Mouse (Mus musculus): Measurements from ENCODE around the gene Gpr3. TPM values are rescaled to one million over a fixed set of nuclear protein-coding genes. Genes with fewer than 3 reads are reported as not detected.

Gpr3 gene
- polyA plus RNA-seq, 1 experiment from 2014 or later, result 0.37 TPM

GRCm38 (mm10) chr4:133176761-133177403 lies 35.5 kb downstream of the Gpr3 start:
- Histone ChIP-seq H3K4me1 (ENCODE audit: control insufficient read depth, insufficient read depth, low read length) (peaks cover 38% of the 10 kb centered on the region), H3K4me2 (peak overlapping the region; percentile 29), H3K4me3 (ENCODE audit: low read depth, low read length) (no peak overlapping the region), H3K27ac (ENCODE audit: low read depth, low read length) (peak overlapping the region; percentile 77), H3K27me3 (ENCODE audit: control insufficient read depth, insufficient read depth, low read length) (no peaks in the 10 kb centered on the region), H3K36me3 (ENCODE audit: control insufficient read depth, insufficient read depth, low read length) (peaks cover 7% of the 10 kb centered on the region; the same call in 1 of the 2 replicates), H3K9me3 (replicated peaks; ENCODE audit: control insufficient read depth, low read length) (no peaks in the 10 kb centered on the region), H3K9ac (ENCODE audit: low read depth, low read length) (peak overlapping the region; percentile 60)
- 76% methylated on average over 18 of the region's 18 CpGs for WGBS (ENCODE audit: insufficient replicate concordance)
- no peak for ATAC-seq (replicated peaks; ENCODE audit: insufficient number of reproducible peaks, low FRiP score, low TSS enrichment)

DNA sequence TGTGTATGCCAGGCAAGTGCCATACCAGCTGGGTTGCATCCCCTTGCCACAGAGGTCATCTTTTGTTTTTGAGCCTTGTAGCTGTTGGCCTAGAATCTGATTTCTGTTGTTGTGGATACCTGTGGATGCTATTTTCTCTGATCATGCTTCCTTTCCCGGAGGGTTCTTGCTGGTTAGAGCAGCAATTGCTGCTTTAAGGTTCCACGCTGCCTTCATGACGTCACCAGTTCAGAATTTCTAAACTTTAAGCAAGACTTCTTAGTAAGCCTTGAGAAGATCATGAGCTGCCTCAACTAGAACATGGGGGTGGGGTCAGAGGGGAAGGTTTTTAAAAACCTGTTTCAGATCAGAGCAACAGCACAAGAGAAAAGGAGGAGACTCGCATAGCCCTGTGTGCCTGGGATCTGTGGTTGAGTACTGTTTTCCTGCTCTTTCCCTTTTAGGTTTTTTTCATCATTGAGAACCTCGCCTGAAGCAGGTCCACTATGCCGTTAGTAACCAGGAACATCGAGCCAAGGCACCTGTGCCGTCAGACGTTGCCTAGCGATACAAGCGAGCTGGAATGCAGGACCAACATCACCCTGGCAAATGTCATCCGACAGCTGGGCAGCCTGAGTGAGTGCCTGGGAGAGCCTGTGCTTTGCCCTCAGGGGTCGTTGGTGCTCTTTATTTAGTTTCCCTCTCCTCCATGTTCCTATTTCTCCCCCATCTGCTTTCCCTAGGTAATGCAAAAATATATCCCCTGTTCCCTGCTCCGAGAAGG lies 36.2 kb downstream of the Gpr3 start:
- Histone ChIP-seq H3K4me1 (ENCODE audit: control insufficient read depth, insufficient read depth, low read length) (peaks cover 40% of the 10 kb centered on the region), H3K9me3 (replicated peaks; ENCODE audit: control insufficient read depth, low read length) (no peaks in the 10 kb centered on the region), H3K9ac (ENCODE audit: low read depth, low read length) (peak overlapping the region; percentile 60), H3K36me3 (ENCODE audit: control insufficient read depth, insufficient read depth, low read length) (peaks cover 7% of the 10 kb centered on the region; the same call in 1 of the 2 replicates), H3K27ac (ENCODE audit: low read depth, low read length) (peak overlapping the region; percentile 77), H3K4me3 (ENCODE audit: low read depth, low read length) (no peak overlapping the region), H3K27me3 (ENCODE audit: control insufficient read depth, insufficient read depth, low read length) (no peaks in the 10 kb centered on the region), H3K4me2 (peak overlapping the region; percentile 29)
- WGBS (ENCODE audit: insufficient replicate concordance), result 42% methylated on average over 14 of the region's 14 CpGs
- no peak for ATAC-seq (replicated peaks; ENCODE audit: insufficient number of reproducible peaks, low FRiP score, low TSS enrichment)

- 75% methylated on average over 7 of the region's 7 CpGs for WGBS (ENCODE audit: insufficient replicate concordance)
- ATAC-seq (replicated peaks; ENCODE audit: insufficient number of reproducible peaks, low FRiP score, low TSS enrichment), result no peak
- no peak overlapping the region for H3K4me2 ChIP-seq
- H3K4me3 ChIP-seq (ENCODE audit: low read depth, low read length), result no peak overlapping the region
- no peak overlapping the region for H3K9ac ChIP-seq (ENCODE audit: low read depth, low read length)
- peaks cover 42% of the 10 kb centered on the region for H3K4me1 ChIP-seq (ENCODE audit: control insufficient read depth, insufficient read depth, low read length)
- no peaks in the 10 kb centered on the region for H3K9me3 ChIP-seq (replicated peaks; ENCODE audit: control insufficient read depth, low read length)
- peaks cover 7% of the 10 kb centered on the region; the same call in 1 of the 2 replicates for H3K36me3 ChIP-seq (ENCODE audit: control insufficient read depth, insufficient read depth, low read length)
- no peaks in the 10 kb centered on the region for H3K27me3 ChIP-seq (ENCODE audit: control insufficient read depth, insufficient read depth, low read length)
- H3K27ac ChIP-seq (ENCODE audit: low read depth, low read length), result no peak overlapping the region
Measured at GRCm38 (mm10) chr4:133175274-133175673, 37.1 kb downstream of the Gpr3 start.

DNA sequence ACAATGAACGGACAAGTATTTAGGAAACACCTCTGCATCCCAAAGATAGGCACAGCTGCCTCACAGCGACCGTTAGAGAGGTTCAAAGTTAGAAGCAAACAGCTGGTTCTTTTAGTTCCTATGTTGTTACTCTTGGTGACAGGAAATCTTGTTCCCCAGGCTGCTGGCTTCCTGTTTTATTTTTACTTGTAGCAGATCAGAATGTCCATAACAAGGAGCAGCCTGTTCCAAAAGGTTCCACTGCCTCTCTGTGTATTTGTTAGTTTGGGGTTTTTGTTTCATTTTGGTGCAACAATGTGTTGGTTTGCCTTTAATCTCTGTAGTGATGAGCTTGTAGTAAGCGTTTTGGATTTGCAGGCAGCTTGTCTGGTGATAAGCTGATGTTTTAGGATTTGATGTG lies 38.0 kb downstream of the Gpr3 start:
- 31% methylated on average over 4 of the region's 4 CpGs for WGBS (ENCODE audit: insufficient replicate concordance)
- Histone ChIP-seq H3K4me2 (peak overlapping the region; percentile 6; the same call in 1 of the 2 replicates), H3K36me3 (ENCODE audit: control insufficient read depth, insufficient read depth, low read length) (peaks cover 7% of the 10 kb centered on the region; the same call in 1 of the 2 replicates), H3K27ac (ENCODE audit: low read depth, low read length) (peak overlapping the region; percentile 62), H3K4me3 (ENCODE audit: low read depth, low read length) (no peak overlapping the region), H3K27me3 (ENCODE audit: control insufficient read depth, insufficient read depth, low read length) (no peaks in the 10 kb centered on the region), H3K4me1 (ENCODE audit: control insufficient read depth, insufficient read depth, low read length) (peaks cover 51% of the 10 kb centered on the region), H3K9ac (ENCODE audit: low read depth, low read length) (0 out of 2 replicates have a peak overlapping the region, but pooled peaks have one; percentile 52), H3K9me3 (replicated peaks; ENCODE audit: control insufficient read depth, low read length) (no peaks in the 10 kb centered on the region)
- no peak for ATAC-seq (replicated peaks; ENCODE audit: insufficient number of reproducible peaks, low FRiP score, low TSS enrichment)

- Histone ChIP-seq H3K27ac (ENCODE audit: low read depth, low read length) (no peak overlapping the region), H3K4me3 (ENCODE audit: low read depth, low read length) (no peak overlapping the region), H3K9ac (ENCODE audit: low read depth, low read length) (no peak overlapping the region), H3K4me1 (ENCODE audit: control insufficient read depth, insufficient read depth, low read length) (peaks cover 51% of the 10 kb centered on the region), H3K36me3 (ENCODE audit: control insufficient read depth, insufficient read depth, low read length) (peaks cover 5% of the 10 kb centered on the region; the same call in 1 of the 2 replicates), H3K4me2 (no peak overlapping the region), H3K27me3 (ENCODE audit: control insufficient read depth, insufficient read depth, low read length) (no peaks in the 10 kb centered on the region), H3K9me3 (replicated peaks; ENCODE audit: control insufficient read depth, low read length) (no peaks in the 10 kb centered on the region)
- no peak for ATAC-seq (replicated peaks; ENCODE audit: insufficient number of reproducible peaks, low FRiP score, low TSS enrichment)
- WGBS (ENCODE audit: insufficient replicate concordance), result 91% methylated on average over 4 of the region's 4 CpGs
Measured at GRCm38 (mm10) chr4:133172451-133172850, 39.9 kb downstream of the Gpr3 start.

DNA sequence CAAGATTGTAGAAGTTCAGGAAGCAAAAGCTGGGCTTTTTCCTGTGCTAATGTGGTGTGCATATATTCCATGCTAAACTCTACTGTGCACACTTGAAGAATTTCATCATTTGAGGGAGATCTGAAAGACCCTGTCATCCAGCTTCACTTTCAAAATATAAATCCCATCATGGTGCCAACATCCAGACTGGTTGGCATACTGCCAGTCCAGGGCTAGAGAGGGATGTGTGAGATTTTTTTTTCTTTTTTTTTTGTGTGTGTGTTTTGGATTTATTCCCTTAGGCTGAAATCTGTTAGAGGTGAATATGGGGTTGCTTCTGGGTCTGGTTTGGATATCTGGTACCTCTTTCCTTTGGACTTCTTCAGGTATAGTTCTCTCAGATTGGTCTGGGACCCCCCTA lies 41.7 kb downstream of the Gpr3 start:
- Histone ChIP-seq H3K4me1 (ENCODE audit: control insufficient read depth, insufficient read depth, low read length) (peaks cover 45% of the 10 kb centered on the region), H3K36me3 (ENCODE audit: control insufficient read depth, insufficient read depth, low read length) (no peaks in the 10 kb centered on the region), H3K9ac (ENCODE audit: low read depth, low read length) (no peak overlapping the region), H3K27me3 (ENCODE audit: control insufficient read depth, insufficient read depth, low read length) (no peaks in the 10 kb centered on the region), H3K27ac (ENCODE audit: low read depth, low read length) (no peak overlapping the region), H3K9me3 (replicated peaks; ENCODE audit: control insufficient read depth, low read length) (no peaks in the 10 kb centered on the region), H3K4me2 (no peak overlapping the region), H3K4me3 (ENCODE audit: low read depth, low read length) (no peak overlapping the region)
- no peak for ATAC-seq (replicated peaks; ENCODE audit: insufficient number of reproducible peaks, low FRiP score, low TSS enrichment)

DNA sequence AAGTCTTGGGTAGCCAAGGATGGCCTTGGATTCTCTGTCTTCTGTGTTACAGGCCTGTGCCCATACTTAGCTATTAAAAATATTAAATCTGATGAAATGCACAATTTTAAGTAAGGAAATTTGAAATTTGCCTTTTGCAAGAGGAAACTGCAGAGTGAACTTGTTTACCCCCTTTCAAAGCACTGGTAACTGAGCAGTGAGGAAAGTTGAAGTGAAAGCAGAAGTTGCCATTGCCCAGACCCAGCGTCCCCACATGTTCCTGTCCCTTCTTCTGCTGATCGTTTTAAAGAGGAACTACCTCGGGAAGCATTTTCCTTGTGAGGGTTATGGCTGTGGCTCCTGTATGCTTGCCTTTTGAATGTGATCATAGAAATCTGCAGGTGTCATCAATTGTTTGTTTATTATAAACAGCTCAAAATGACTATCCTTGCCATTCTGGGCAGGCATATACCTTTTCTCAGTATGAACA lies 42.2 kb downstream of the Gpr3 start:
- H3K9me3 ChIP-seq (replicated peaks; ENCODE audit: control insufficient read depth, low read length), result no peaks in the 10 kb centered on the region
- no peak for ATAC-seq (replicated peaks; ENCODE audit: insufficient number of reproducible peaks, low FRiP score, low TSS enrichment)
- H3K4me1 ChIP-seq (ENCODE audit: control insufficient read depth, insufficient read depth, low read length), result peaks cover 40% of the 10 kb centered on the region
- WGBS (ENCODE audit: insufficient replicate concordance), result 73% methylated on average over 3 of the region's 3 CpGs
- H3K9ac ChIP-seq (ENCODE audit: low read depth, low read length), result no peak overlapping the region
- H3K27ac ChIP-seq (ENCODE audit: low read depth, low read length), result no peak overlapping the region
- no peak overlapping the region for H3K4me2 ChIP-seq
- no peaks in the 10 kb centered on the region for H3K36me3 ChIP-seq (ENCODE audit: control insufficient read depth, insufficient read depth, low read length)
- H3K4me3 ChIP-seq (ENCODE audit: low read depth, low read length), result no peak overlapping the region
- no peaks in the 10 kb centered on the region for H3K27me3 ChIP-seq (ENCODE audit: control insufficient read depth, insufficient read depth, low read length)

- Histone ChIP-seq H3K4me1 (ENCODE audit: control insufficient read depth, insufficient read depth, low read length) (peaks cover 39% of the 10 kb centered on the region), H3K4me3 (ENCODE audit: low read depth, low read length) (no peak overlapping the region), H3K27me3 (ENCODE audit: control insufficient read depth, insufficient read depth, low read length) (no peaks in the 10 kb centered on the region), H3K27ac (ENCODE audit: low read depth, low read length) (0 out of 2 replicates have a peak overlapping the region, but pooled peaks have one; percentile 41), H3K4me2 (no peak overlapping the region), H3K36me3 (ENCODE audit: control insufficient read depth, insufficient read depth, low read length) (no peaks in the 10 kb centered on the region), H3K9ac (ENCODE audit: low read depth, low read length) (no peak overlapping the region), H3K9me3 (replicated peaks; ENCODE audit: control insufficient read depth, low read length) (no peaks in the 10 kb centered on the region)
- WGBS (ENCODE audit: insufficient replicate concordance), result 81% methylated on average over 10 of the region's 10 CpGs
- no peak for ATAC-seq (replicated peaks; ENCODE audit: insufficient number of reproducible peaks, low FRiP score, low TSS enrichment)
Measured at GRCm38 (mm10) chr4:133169237-133170055, 42.9 kb downstream of the Gpr3 start.
